Mouse (Mus musculus) myocyte (in vitro differentiated cells): Measurements from ENCODE around the gene Madd. TPM values are rescaled to one million over a fixed set of nuclear protein-coding genes. Genes with fewer than 3 reads are reported as not detected.

ENCODE experiments used
- H3K27me3 ChIP-seq: one replicate; pipeline ENCODE4 v1.6.1; 2011; ENCODE audit not compliant: control insufficient read depth, insufficient read depth, insufficient read length
- H3K36me3 ChIP-seq: one replicate; pipeline ENCODE4 v1.6.1; 2011; ENCODE audit not compliant: control insufficient read depth, insufficient read depth
- H3K4me2 ChIP-seq: one replicate; pipeline ENCODE4 v1.6.1; 2011; ENCODE audit warnings: low read depth, control low read depth
- H3K4me3 ChIP-seq: one replicate; pipeline ENCODE4 v1.5.1; 2011; ENCODE audit warnings: mild to moderate bottlenecking, control low read depth, moderate library complexity
- H3K79me2 ChIP-seq: one replicate; pipeline ENCODE4 v1.6.1; 2011; ENCODE audit not compliant: control insufficient read depth, insufficient read depth
- H3ac ChIP-seq: one replicate; pipeline ENCODE4 v1.6.1; 2011; ENCODE audit not compliant: control insufficient read depth, insufficient read length
- CEBPB ChIP-seq: IDR thresholded peaks from 2 replicates; pipeline ENCODE4 v1.6.1; 2011; ENCODE audit warnings: mild to moderate bottlenecking, moderate library complexity; ENCODE audit not compliant: poor library complexity, insufficient read depth, severe bottlenecking
- E2F4 ChIP-seq: IDR thresholded peaks from one replicate; pipeline ENCODE4 v1.6.1; 2011; ENCODE audit warnings: mild to moderate bottlenecking, control low read depth, moderate library complexity; ENCODE audit not compliant: insufficient read depth
- MAX ChIP-seq: IDR thresholded peaks from one replicate; pipeline ENCODE4 v1.6.1; 2011; ENCODE audit warnings: low read depth, mild to moderate bottlenecking, control low read depth
- MYOD1 ChIP-seq, 3 experiments: IDR thresholded peaks; one replicate each; pipeline ENCODE4 v1.6.1; 2011; ENCODE audit warnings: control low read depth in 2 of 3, low read depth in 2 of 3, mild to moderate bottlenecking in 2 of 3, moderate library complexity in 1 of 3; ENCODE audit not compliant: insufficient read length in 2 of 3, control insufficient read depth in 1 of 3
- MYOG ChIP-seq, 3 experiments: IDR thresholded peaks; one replicate each; pipeline ENCODE4 v1.6.1; 2011; ENCODE audit warnings: control low read depth in 2 of 3, low read depth in 2 of 3, mild to moderate bottlenecking in 2 of 3; ENCODE audit not compliant: insufficient read length in 2 of 3, control insufficient read depth in 1 of 3, insufficient read depth in 1 of 3
- POLR2A ChIP-seq: IDR thresholded peaks from one replicate; pipeline ENCODE4 v1.6.1; 2011; ENCODE audit warnings: low read depth, mild to moderate bottlenecking, control low read depth, moderate library complexity; ENCODE audit not compliant: insufficient read length
- POLR2AphosphoS2 ChIP-seq: IDR thresholded peaks from one replicate; pipeline ENCODE4 v1.6.1; 2011; ENCODE audit warnings: low read depth, control low read depth; ENCODE audit not compliant: insufficient read length
- REST ChIP-seq: IDR thresholded peaks from one replicate; pipeline ENCODE4 v1.6.1; 2011; ENCODE audit warnings: mild to moderate bottlenecking, control low read depth, moderate library complexity; ENCODE audit not compliant: insufficient read depth, insufficient read length
- SRF ChIP-seq: IDR thresholded peaks from one replicate; pipeline ENCODE4 v1.6.1; 2011; ENCODE audit warnings: low read depth; ENCODE audit not compliant: control insufficient read depth, insufficient read length
- TCF12 ChIP-seq: IDR thresholded peaks from one replicate; pipeline ENCODE4 v1.6.1; 2011; ENCODE audit warnings: mild to moderate bottlenecking, control low read depth; ENCODE audit not compliant: poor library complexity, insufficient read depth, severe bottlenecking
- TCF3 ChIP-seq: IDR thresholded peaks from one replicate; pipeline ENCODE4 v1.6.1; 2011; ENCODE audit warnings: low read depth, control low read depth; ENCODE audit not compliant: insufficient read length
- USF1 ChIP-seq: IDR thresholded peaks from one replicate; pipeline ENCODE4 v1.6.1; 2011; ENCODE audit warnings: low read depth, mild to moderate bottlenecking, control low read depth, moderate library complexity
- polyA plus RNA-seq: library from polyadenylated mRNA; unstranded; fragments of >200 nt; fragmentation: generic; extraction: Trizol; gene quantifications from one replicate; pipeline ENCODE4 v1.2.1, GENCODE M21; 2012; ENCODE audit warnings: missing spikeins

The Madd gene
- polyA plus RNA-seq, 1 experiment: 10.2 TPM

DNA sequence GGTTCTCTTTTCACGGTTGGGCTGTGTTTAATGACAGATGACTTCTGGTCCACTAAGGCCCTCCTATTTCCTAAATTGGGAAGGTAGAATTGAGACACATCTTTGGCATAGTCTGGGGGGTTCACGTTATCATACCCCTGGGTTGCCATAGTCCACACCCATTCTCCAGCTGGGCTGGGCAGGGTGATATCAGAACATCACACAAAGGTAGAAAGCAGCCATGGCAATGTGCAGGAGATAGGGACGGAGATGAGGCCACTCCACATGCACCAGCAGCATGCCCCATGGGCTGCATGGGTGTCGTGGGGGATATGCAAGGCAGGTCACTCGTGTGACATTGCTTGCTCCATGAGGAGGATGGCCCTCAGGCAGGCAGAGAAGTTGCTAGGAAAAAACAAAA lies 20.1 kb downstream of the Madd start:
- Histone ChIP-seq H3K4me3 (no peak overlapping the region), H3K27me3 (no peaks in the 10 kb centered on the region), H3K4me2 (no peak overlapping the region), H3K36me3 (peaks cover 30% of the 10 kb centered on the region), H3K79me2 (no peaks in the 10 kb centered on the region), H3ac (no peak overlapping the region)
- no peak for TF ChIP-seq POLR2A
- TF ChIP-seq POLR2AphosphoS2: no peak
- no peak for TF ChIP-seq MYOG (IDR thresholded peaks at IDR 0.05; ENCODE audit: control insufficient read depth in 1 of 3, insufficient read depth in 1 of 3, insufficient read length in 2 of 3, low read depth in 2 of 3)
- TF ChIP-seq CEBPB: no peak
- TF ChIP-seq USF1: no peak
- TF ChIP-seq SRF: no peak
- no peak for TF ChIP-seq E2F4
- no peak for TF ChIP-seq MAX

- Histone ChIP-seq H3K79me2 (no peaks in the 10 kb centered on the region), H3K36me3 (peaks cover 30% of the 10 kb centered on the region), H3K27me3 (no peaks in the 10 kb centered on the region)
These were observed 20.7 kb downstream of the Madd start for GRCm38 (mm10) chr2:91162952-91163351.

GRCm38 (mm10) chr2:91160591-91160990 lies 23.0 kb downstream of the Madd start:
- no peaks in the 10 kb centered on the region for H3K27me3 ChIP-seq
- no peak overlapping the region for H3K4me2 ChIP-seq
- H3K79me2 ChIP-seq: no peaks in the 10 kb centered on the region
- TF ChIP-seq SRF (no peak), USF1 (no peak), TCF3 (no peak), POLR2AphosphoS2 (no peak), TCF12 (no peak)
- H3K4me3 ChIP-seq: no peak overlapping the region
- no peak overlapping the region for H3ac ChIP-seq
- peaks cover 28% of the 10 kb centered on the region for H3K36me3 ChIP-seq

More at GRCm38 (mm10) chr2:91162952-91163351, 20.7 kb downstream of the Madd start:
- no peak overlapping the region for H3ac ChIP-seq
- H3K4me3 ChIP-seq: no peak overlapping the region
- no peak overlapping the region for H3K4me2 ChIP-seq
- TF ChIP-seq MYOG (IDR thresholded peaks at IDR 0.05; ENCODE audit: control insufficient read depth in 1 of 3, insufficient read depth in 1 of 3, insufficient read length in 2 of 3, low read depth in 2 of 3) (no peak), TCF3 (no peak), MYOD1 (IDR thresholded peaks at IDR 0.05; ENCODE audit: control insufficient read depth in 1 of 3, insufficient read length in 2 of 3, low read depth in 2 of 3) (no peak), SRF (no peak), USF1 (no peak), TCF12 (no peak), CEBPB (no peak), E2F4 (no peak), REST (no peak), POLR2A (no peak), POLR2AphosphoS2 (no peak), MAX (no peak)

- Histone ChIP-seq H3K36me3 (peaks cover 25% of the 10 kb centered on the region), H3ac (no peak overlapping the region)
These were observed 26.5 kb downstream of the Madd start for GRCm38 (mm10) chr2:91157002-91157752.

DNA sequence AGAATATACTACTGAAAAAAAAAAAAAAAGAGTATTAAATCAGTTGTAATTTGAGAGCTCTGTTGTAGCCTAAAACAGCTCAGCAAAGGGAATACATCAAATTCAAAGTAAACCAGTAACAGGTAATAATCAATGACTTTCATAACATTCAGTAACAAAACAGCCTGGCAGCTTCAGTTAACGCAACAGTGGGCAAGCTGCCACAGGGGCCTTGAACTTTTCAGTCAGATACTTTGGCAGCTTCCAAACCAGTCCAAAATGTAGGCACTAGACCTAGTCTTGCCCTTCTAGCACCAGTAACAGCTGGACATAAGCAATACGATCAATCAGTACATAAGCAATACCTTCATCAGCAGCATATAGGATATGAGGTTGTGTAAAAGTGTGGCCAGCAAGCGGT lies 29.5 kb downstream of the Madd start:
- H3K4me2 ChIP-seq: no peak overlapping the region
- no peak overlapping the region for H3ac ChIP-seq
- no peaks in the 10 kb centered on the region for H3K79me2 ChIP-seq
- H3K4me3 ChIP-seq: no peak overlapping the region
- TF ChIP-seq TCF12: no peak
- TF ChIP-seq MYOG (IDR thresholded peaks at IDR 0.05; ENCODE audit: control insufficient read depth in 1 of 3, insufficient read depth in 1 of 3, insufficient read length in 2 of 3, low read depth in 2 of 3): no peak
- no peak for TF ChIP-seq MYOD1 (IDR thresholded peaks at IDR 0.05; ENCODE audit: control insufficient read depth in 1 of 3, insufficient read length in 2 of 3, low read depth in 2 of 3)
- no peak for TF ChIP-seq CEBPB
- no peak for TF ChIP-seq USF1
- no peak for TF ChIP-seq SRF
- TF ChIP-seq MAX: no peak
- no peak for TF ChIP-seq TCF3
- no peak for TF ChIP-seq REST
- no peak for TF ChIP-seq POLR2AphosphoS2
- no peak for TF ChIP-seq E2F4
- TF ChIP-seq POLR2A: no peak
- H3K36me3 ChIP-seq: peaks cover 18% of the 10 kb centered on the region
- no peaks in the 10 kb centered on the region for H3K27me3 ChIP-seq

More at GRCm38 (mm10) chr2:91157002-91157752, 26.5 kb downstream of the Madd start:
- Histone ChIP-seq H3K4me2 (peak overlapping the region; percentile 41), H3K4me3 (no peak overlapping the region), H3K27me3 (no peaks in the 10 kb centered on the region), H3K79me2 (no peaks in the 10 kb centered on the region)
- TF ChIP-seq MYOG (IDR thresholded peaks at IDR 0.05; ENCODE audit: control insufficient read depth in 1 of 3, insufficient read depth in 1 of 3, insufficient read length in 2 of 3, low read depth in 2 of 3) (no peak), MAX (no peak), POLR2AphosphoS2 (no peak), CEBPB (no peak), USF1 (no peak)
